Mouse (Mus musculus) cortical plate, adult 2 months (tissue): ENCODE results near the gene Klk1b1.

Experiments used
- CTCF ChIP-seq: fragments of 200-500 bp; IDR thresholded peaks from 2 replicates; pipeline ENCODE4 v1.5.1; 2011; ENCODE audit warnings: mild to moderate bottlenecking, control low read depth, low read length; ENCODE audit not compliant: insufficient read depth; ENCODE audit errors: extremely low read depth
- POLR2A ChIP-seq: fragments of 200-500 bp; IDR thresholded peaks from 2 replicates; pipeline ENCODE4 v1.6.1; 2011; ENCODE audit warnings: mild to moderate bottlenecking, low read length, control low read depth; ENCODE audit not compliant: insufficient read depth; ENCODE audit errors: extremely low read depth

DNA sequence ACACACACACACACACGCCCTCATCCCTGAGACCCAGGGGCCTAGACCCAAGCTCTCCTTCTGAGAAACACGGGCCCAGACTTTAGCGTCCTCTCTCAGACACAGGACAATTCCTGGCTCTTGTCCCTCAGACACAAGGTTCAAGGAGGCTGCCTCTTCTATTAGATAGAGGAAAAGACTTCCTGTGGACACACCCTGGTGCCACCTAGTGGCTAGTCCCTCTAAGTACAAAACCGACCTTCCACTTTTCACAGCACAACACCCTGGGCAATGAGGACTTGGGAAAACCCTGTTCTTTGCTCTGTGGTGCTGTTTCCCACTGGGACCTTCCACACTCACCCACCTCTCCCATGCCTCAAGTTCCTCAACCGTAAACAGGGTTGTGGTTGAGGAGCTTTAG is 40.6 kb upstream of the Klk1b1 start:
- TF ChIP-seq CTCF (0 out of 2 replicates have a peak, but pooled peaks have one; percentile 5), POLR2A (no peak)
